Mouse (Mus musculus): ENCODE measurements around the gene Lrp4.

DNA sequence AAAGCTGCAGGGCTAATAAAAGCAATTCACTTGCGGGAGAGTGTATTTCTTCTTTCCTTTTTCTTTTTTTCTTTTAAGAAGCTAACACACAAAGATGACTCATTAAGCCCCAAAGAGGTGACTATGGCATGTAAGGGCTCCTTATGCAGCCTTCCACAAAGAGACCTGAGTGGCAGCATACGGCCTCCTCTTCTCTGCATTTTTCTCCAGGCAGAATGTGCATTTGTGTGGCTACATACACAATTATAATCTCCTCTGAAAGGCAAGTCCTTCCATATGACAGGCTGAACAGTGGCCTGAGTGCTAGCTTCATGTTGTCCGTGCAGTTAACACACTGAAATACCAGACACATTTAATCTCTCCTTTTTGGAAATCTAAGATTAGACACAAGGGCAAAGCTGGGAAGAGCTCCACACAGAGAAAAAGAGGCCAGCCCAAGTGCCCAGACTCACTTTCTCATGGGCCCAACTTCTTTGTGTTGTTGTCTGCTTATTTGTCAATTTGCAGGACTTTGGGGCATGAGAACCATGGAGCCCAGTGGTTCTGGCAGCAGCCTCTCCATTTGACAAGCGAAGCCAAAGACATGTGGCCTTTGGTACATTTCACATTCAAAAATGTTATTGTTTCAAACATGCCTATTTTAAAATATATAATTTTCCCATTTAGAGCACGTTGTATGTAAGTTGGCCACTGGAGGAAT lies 20.0 kb upstream of the Lrp4 start:
- no peak for TF ChIP-seq CTCF (IDR thresholded peaks at IDR 0.05; ENCODE audit: insufficient read depth, low read depth, low read length)
- TF ChIP-seq POLR2A (IDR thresholded peaks at IDR 0.05; ENCODE audit: insufficient read depth, low read depth, low read length) = no peak

All from olfactory bulb, adult 2 months (tissue).